Mouse (Mus musculus): ENCODE measurements at regions not wholly inside any gene's neighbourhood (a gene's known extent, or its start where the extent isn't known, plus 50 kb on each side); places are given as distances from the start of the nearest gene placed in this dataset.

DNA sequence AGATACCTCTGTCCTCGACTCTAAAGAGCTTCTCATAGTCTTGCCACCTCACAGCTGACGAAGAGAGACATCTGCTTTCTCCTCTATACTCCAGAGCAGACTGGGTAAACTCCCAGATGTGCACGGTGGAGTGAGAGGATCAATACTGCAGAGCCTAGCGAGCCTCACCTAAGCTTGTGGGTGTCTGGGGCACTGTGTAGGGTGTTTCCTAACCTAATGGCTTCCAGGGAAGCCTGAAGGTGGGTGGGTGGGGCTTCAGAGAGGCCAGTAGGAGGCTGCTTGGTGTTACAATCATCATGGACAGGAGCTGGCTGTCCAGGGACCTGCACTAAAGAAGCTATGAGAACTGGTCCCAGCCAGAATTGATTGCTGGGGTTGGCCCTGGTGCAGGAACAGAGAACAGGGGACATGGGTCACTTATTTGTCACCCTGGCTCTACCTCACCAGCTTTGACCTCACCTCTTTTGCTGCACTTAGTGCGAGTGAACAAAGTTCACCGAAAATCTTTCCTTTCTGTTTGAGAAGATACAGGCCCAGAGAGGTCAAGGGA is 57.5 kb upstream of the Tle3 start:
- H3K36me3 ChIP-seq (ENCODE audit: control insufficient read depth, insufficient read depth, low read length), result no peaks in the 10 kb centered on the region
- 49% methylated on average over 6 of the region's 6 CpGs for WGBS
- no peak for TF ChIP-seq CTCF (IDR thresholded peaks at IDR 0.05; ENCODE audit: extremely low read depth, insufficient read length, insufficient replicate concordance, low read depth, low read length)
- TF ChIP-seq POLR2A (IDR thresholded peaks at IDR 0.05; ENCODE audit: low read depth, low read length), result no peak
- H3K4me3 ChIP-seq (ENCODE audit: low read depth, low read length), result no peak overlapping the region
- no peaks in the 10 kb centered on the region for H3K27me3 ChIP-seq (ENCODE audit: control insufficient read depth, insufficient read depth, low read length)
- H3K27ac ChIP-seq (ENCODE audit: insufficient read depth, low read depth, low read length), result no peak overlapping the region
- peaks cover 24% of the 10 kb centered on the region for H3K4me1 ChIP-seq (ENCODE audit: control insufficient read depth, insufficient read depth, insufficient read length, low read length)

DNA sequence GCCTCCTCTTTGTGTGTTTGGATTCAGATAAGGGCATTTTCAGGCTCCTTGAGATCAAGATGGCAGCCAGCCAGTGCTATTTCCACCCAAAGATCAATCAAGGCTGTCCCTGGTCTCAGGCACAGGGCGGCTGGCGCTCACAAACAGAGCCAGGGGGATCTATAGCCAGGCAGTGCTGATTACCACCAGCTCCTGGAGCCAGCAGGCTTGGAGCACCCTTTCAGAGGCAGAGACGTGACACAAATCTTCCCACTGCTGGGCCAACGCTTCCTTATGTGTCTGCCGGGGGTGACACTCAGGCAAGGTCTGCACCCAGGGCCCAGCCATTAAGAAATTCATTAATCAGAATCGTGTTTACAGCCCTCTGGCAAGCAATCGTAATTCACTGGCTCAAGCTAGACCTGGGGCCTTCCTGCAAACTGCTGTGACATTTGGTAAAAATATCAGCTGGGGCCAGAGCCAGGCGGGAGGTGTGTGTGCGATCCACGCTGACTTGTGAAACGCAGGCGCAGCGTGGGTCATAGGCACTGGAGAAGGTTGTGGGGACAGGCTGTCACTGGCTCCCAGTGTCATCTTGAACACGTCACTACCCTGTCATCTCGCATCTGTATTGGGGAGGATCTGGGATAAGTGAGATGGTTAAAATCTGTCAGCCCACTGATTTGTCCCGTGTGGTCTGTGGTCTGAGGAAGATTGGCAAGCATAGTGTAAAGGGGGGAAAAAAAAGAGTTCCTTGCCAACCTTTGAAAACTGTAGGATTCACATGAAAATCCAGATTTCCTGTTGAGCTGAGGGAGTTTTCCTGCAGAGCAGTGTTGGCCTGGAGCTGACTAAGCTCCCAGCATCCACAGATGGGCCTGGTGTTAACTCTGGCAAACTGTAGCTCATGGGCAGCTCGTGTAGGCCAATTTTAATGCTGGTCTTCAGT is 56.5 kb upstream of the Tle3 start:
- Histone ChIP-seq H3K4me1 (ENCODE audit: control insufficient read depth, insufficient read depth, insufficient read length, low read length) (peaks cover 30% of the 10 kb centered on the region), H3K4me3 (ENCODE audit: low read depth, low read length) (no peak overlapping the region), H3K27ac (ENCODE audit: insufficient read depth, low read depth, low read length) (no peak overlapping the region), H3K36me3 (ENCODE audit: control insufficient read depth, insufficient read depth, low read length) (no peaks in the 10 kb centered on the region), H3K27me3 (ENCODE audit: control insufficient read depth, insufficient read depth, low read length) (no peaks in the 10 kb centered on the region)
- 41% methylated on average over 17 of the region's 17 CpGs for WGBS
- TF ChIP-seq POLR2A (IDR thresholded peaks at IDR 0.05; ENCODE audit: low read depth, low read length) (no peak), CTCF (IDR thresholded peaks at IDR 0.05; ENCODE audit: extremely low read depth, insufficient read length, insufficient replicate concordance, low read depth, low read length) (no peak)

DNA sequence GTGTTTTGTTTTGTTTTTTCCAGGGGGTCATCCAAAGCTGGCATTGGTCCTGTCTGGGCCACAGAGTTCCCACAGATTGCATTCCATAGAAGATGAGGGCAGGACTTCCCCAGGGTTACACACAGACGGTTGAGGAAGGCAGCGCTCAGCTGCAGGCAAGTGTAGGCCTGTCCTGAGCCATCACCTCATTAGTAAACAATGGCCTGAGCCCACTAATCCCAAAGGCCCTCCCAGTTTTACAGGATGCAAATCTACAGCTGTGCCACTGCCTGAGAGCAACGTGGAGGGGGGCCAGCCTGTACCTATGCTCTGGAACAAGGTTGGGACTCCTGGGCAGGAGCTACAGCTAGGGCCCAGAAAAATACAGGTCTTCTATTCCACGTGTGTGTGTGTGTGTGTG is 55.7 kb upstream of the Tle3 start:
- Histone ChIP-seq H3K27me3 (ENCODE audit: control insufficient read depth, insufficient read depth, low read length) (no peaks in the 10 kb centered on the region), H3K27ac (ENCODE audit: insufficient read depth, low read depth, low read length) (no peak overlapping the region), H3K4me3 (ENCODE audit: low read depth, low read length) (no peak overlapping the region), H3K4me1 (ENCODE audit: control insufficient read depth, insufficient read depth, insufficient read length, low read length) (peaks cover 34% of the 10 kb centered on the region), H3K36me3 (ENCODE audit: control insufficient read depth, insufficient read depth, low read length) (no peaks in the 10 kb centered on the region)
- 79% methylated on average over 4 of the region's 4 CpGs for WGBS
- TF ChIP-seq CTCF (IDR thresholded peaks at IDR 0.05; ENCODE audit: extremely low read depth, insufficient read length, insufficient replicate concordance, low read depth, low read length) (no peak), POLR2A (IDR thresholded peaks at IDR 0.05; ENCODE audit: low read depth, low read length) (no peak)

DNA sequence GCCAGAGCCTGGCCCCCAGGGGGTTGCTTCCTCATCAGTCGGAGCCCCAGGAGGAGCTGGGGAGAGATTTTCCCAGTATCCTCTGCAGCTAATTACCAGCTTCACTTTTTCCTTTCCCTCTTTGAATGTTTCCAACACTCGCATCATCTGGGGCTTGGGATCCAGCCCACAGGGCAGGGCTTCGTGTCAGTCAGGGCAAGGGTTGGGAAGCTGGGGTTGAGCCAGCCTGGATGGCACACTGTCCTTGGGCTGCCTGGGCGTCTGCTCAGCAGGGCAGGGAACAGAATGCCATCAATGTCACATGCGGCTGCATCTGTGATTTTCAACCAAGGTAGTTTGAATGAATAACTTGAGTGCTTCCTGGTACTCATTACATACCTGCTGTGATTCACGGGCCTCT is 52.4 kb upstream of the Tle3 start:
- Histone ChIP-seq H3K4me1 (ENCODE audit: control insufficient read depth, insufficient read depth, insufficient read length, low read length) (peaks cover 45% of the 10 kb centered on the region), H3K27me3 (ENCODE audit: control insufficient read depth, insufficient read depth, low read length) (no peaks in the 10 kb centered on the region), H3K36me3 (ENCODE audit: control insufficient read depth, insufficient read depth, low read length) (no peaks in the 10 kb centered on the region), H3K27ac (ENCODE audit: insufficient read depth, low read depth, low read length) (peak overlapping the region; percentile 59), H3K4me3 (ENCODE audit: low read depth, low read length) (no peak overlapping the region)
- WGBS, result 41% methylated on average over 6 of the region's 6 CpGs
- TF ChIP-seq POLR2A (IDR thresholded peaks at IDR 0.05; ENCODE audit: low read depth, low read length), result no peak
- TF ChIP-seq CTCF (IDR thresholded peaks at IDR 0.05; ENCODE audit: extremely low read depth, insufficient read length, insufficient replicate concordance, low read depth, low read length), result no peak

DNA sequence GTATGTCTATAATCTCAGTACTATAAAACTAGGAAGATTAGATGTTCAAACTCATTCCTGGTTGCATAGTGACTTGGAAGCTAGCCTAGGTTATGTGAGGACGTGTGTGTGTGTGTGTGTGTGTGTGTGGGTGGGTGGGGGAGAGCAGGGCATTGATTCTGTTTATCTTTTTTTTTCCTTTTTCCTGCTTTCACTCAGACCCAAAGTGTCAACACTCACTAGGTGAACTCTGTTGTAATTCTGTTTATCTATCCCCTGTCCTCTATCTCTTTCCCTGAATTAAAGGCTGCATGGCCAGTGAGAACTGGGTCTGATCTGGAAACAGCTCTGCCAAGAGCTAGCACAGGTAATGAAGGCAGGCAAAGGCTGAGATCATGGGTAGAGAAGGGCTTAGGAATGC is 50.9 kb upstream of the Tle3 start:
- Histone ChIP-seq H3K4me3 (ENCODE audit: low read depth, low read length) (no peak overlapping the region), H3K4me1 (ENCODE audit: control insufficient read depth, insufficient read depth, insufficient read length, low read length) (peaks cover 45% of the 10 kb centered on the region), H3K36me3 (ENCODE audit: control insufficient read depth, insufficient read depth, low read length) (no peaks in the 10 kb centered on the region), H3K27ac (ENCODE audit: insufficient read depth, low read depth, low read length) (peak overlapping the region; percentile 40; the same call in 1 of the 2 replicates), H3K27me3 (ENCODE audit: control insufficient read depth, insufficient read depth, low read length) (no peaks in the 10 kb centered on the region)
- TF ChIP-seq CTCF (IDR thresholded peaks at IDR 0.05; ENCODE audit: extremely low read depth, insufficient read length, insufficient replicate concordance, low read depth, low read length), result no peak
- no peak for TF ChIP-seq POLR2A (IDR thresholded peaks at IDR 0.05; ENCODE audit: low read depth, low read length)
- WGBS, result 21% methylated on average over 1 of the region's 1 CpGs

DNA sequence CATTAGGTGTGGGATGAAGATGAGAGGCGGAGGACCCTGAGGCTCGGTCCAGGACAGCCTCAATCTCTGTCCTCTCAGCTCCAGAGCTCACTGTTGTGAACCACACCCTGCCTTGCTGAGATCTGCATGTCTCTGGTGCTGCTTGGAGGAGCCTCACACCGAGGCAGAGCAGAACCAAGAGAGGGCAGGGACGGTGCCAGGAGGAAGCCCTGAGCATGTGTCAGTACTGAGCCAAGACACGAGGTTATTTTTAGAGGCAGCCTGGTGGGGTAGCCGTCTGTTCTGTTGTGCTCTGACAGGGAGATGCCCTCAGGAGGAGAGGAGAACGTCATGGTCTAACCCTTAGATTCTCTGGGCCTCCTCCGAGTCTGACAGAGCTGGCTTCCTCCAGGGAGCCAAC is 50.3 kb upstream of the Tle3 start:
- Histone ChIP-seq H3K36me3 (ENCODE audit: control insufficient read depth, insufficient read depth, low read length) (no peaks in the 10 kb centered on the region), H3K27ac (ENCODE audit: insufficient read depth, low read depth, low read length) (peak overlapping the region; percentile 40; the same call in 1 of the 2 replicates), H3K4me1 (ENCODE audit: control insufficient read depth, insufficient read depth, insufficient read length, low read length) (peaks cover 47% of the 10 kb centered on the region), H3K4me3 (ENCODE audit: low read depth, low read length) (no peak overlapping the region), H3K27me3 (ENCODE audit: control insufficient read depth, insufficient read depth, low read length) (no peaks in the 10 kb centered on the region)
- TF ChIP-seq POLR2A (IDR thresholded peaks at IDR 0.05; ENCODE audit: low read depth, low read length) (no peak), CTCF (IDR thresholded peaks at IDR 0.05; ENCODE audit: extremely low read depth, insufficient read length, insufficient replicate concordance, low read depth, low read length) (no peak)
- WGBS, result 39% methylated on average over 8 of the region's 8 CpGs

DNA sequence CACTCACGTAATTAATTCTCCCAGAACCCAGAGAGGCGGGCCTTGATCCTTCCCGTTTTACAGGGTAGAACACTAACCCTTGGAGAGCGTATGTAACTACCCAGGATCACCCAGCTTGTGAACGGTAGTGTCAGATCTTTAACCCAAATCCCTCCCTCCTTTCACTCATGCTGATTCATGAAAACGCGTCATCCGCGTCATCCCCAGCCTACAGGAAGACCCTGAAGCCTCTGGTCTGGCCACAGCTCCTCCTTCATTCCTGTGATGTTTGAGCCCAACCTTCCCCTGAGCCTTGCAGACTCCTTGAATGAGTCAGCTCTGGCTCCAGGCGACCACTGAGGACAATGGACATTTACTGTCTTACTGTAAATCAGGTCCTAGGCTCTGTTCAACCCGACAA is 49.8 kb upstream of the Tle3 start:
- H3K36me3 ChIP-seq (ENCODE audit: control insufficient read depth, insufficient read depth, low read length), result no peaks in the 10 kb centered on the region
- H3K27me3 ChIP-seq (ENCODE audit: control insufficient read depth, insufficient read depth, low read length), result no peaks in the 10 kb centered on the region
- peaks cover 47% of the 10 kb centered on the region for H3K4me1 ChIP-seq (ENCODE audit: control insufficient read depth, insufficient read depth, insufficient read length, low read length)
- H3K27ac ChIP-seq (ENCODE audit: insufficient read depth, low read depth, low read length), result no peak overlapping the region
- no peak for TF ChIP-seq CTCF (IDR thresholded peaks at IDR 0.05; ENCODE audit: extremely low read depth, insufficient read length, insufficient replicate concordance, low read depth, low read length)
- TF ChIP-seq POLR2A (IDR thresholded peaks at IDR 0.05; ENCODE audit: low read depth, low read length), result no peak
- no peak overlapping the region for H3K4me3 ChIP-seq (ENCODE audit: low read depth, low read length)
- WGBS, result 82% methylated on average over 11 of the region's 11 CpGs
